Mouse (Mus musculus): Measurements from ENCODE around the gene H2-M2. TPM values are rescaled to one million over a fixed set of nuclear protein-coding genes. Genes with fewer than 3 reads are reported as not detected.
"Not testable (repeated sequence)": the region's sequence is repeated elsewhere in the genome, so short reads cannot be mapped to it uniquely, and the experiment has no call there.

Gene H2-M2
- total RNA-seq (2021): not detected

GRCm38 (mm10) chr17:37483452-37483851 lies at the start of gene H2-M2:
Gene H2-M2 (minus strand): TSS chr17:37483552.
- no peak for DNase-seq

GRCm38 (mm10) chr17:37525427-37525826 lies 42.1 kb upstream of the H2-M2 start:
- DNase-seq: not testable (repeated sequence)

GRCm38 (mm10) chr17:37524612-37525011 lies 41.3 kb upstream of the H2-M2 start:
- not testable (repeated sequence) for DNase-seq

- DNase-seq: no peak
Measured at GRCm38 (mm10) chr17:37507730-37508129, 24.4 kb upstream of the H2-M2 start, which contains the start of gene Olfr111. Gene Olfr111 (plus strand): TSS chr17:37508030.

- DNase-seq: no peak
Measured at GRCm38 (mm10) chr17:37491930-37492518, 8.7 kb upstream of the H2-M2 start, which contains the start of gene Olfr110. Gene Olfr110 (plus strand): TSS chr17:37492468.

GRCm38 (mm10) chr17:37458616-37459015 lies 24.7 kb downstream of the H2-M2 start, which contains the start of gene Olfr109:
Gene Olfr109 (plus strand): TSS chr17:37458916.
- DNase-seq: no peak

GRCm38 (mm10) chr17:37445180-37445579 lies 38.2 kb downstream of the H2-M2 start, which contains the start of gene Olfr108:
Gene Olfr108 (plus strand): TSS chr17:37445480.
- DNase-seq: no peak

Other genes starting within 250 kb of the H2-M2 start
- gene Olfr97, start 246.2 kb downstream of the H2-M2 start, total RNA-seq (2021): not detected
- not detected for gene Olfr98, start 219.8 kb downstream of the H2-M2 start, total RNA-seq (2021)
- 1 to 10 TPM; 1.5 to 2.0 TPM for gene H2-M3, start 213.3 kb downstream of the H2-M2 start, total RNA-seq (2021)
- gene Olfr99, start 200.1 kb downstream of the H2-M2 start, total RNA-seq (2021): not detected
- gene Olfr101, start 179.2 kb downstream of the H2-M2 start, total RNA-seq (2021): not detected
- gene Olfr102, start 166.5 kb downstream of the H2-M2 start, total RNA-seq (2021): not detected
- not detected for gene Olfr103, start 143.9 kb downstream of the H2-M2 start, total RNA-seq (2021)
- gene Olfr104-ps, start 124.0 kb downstream of the H2-M2 start, total RNA-seq (2021): not detected
- not detected for gene Olfr105-ps, start 104.5 kb downstream of the H2-M2 start, total RNA-seq (2021)
- gene Olfr106-ps, start 93.2 kb downstream of the H2-M2 start, total RNA-seq (2021): not detected
- gene Olfr107, start 84.3 kb downstream of the H2-M2 start, total RNA-seq (2021): not detected
- not detected for gene Olfr108, start 38.1 kb downstream of the H2-M2 start, total RNA-seq (2021)
- gene Olfr109, start 24.6 kb downstream of the H2-M2 start, total RNA-seq (2021): not detected
- gene Olfr110, start 8.9 kb upstream of the H2-M2 start, total RNA-seq (2021): not detected
- not detected for gene Olfr111, start 24.5 kb upstream of the H2-M2 start, total RNA-seq (2021)
- not detected for gene Olfr112, start 85.9 kb upstream of the H2-M2 start, total RNA-seq (2021)
- gene Olfr113, start 94.1 kb upstream of the H2-M2 start, total RNA-seq (2021): not detected
- not detected for gene Olfr114, start 109.2 kb upstream of the H2-M2 start, total RNA-seq (2021)
- not detected for gene Olfr115, start 143.6 kb upstream of the H2-M2 start, total RNA-seq (2021)
- not detected for gene Olfr116, start 143.6 kb upstream of the H2-M2 start, total RNA-seq (2021)
- not detected for gene Olfr117, start 180.2 kb upstream of the H2-M2 start, total RNA-seq (2021)
- gene Olfr118, start 183.4 kb upstream of the H2-M2 start, total RNA-seq (2021): not detected
- gene Olfr119, start 213.0 kb upstream of the H2-M2 start, total RNA-seq (2021): not detected
- gene Olfr120, start 238.3 kb upstream of the H2-M2 start, total RNA-seq (2021): not detected